Mouse (Mus musculus): ENCODE measurements around the gene Hes5. TPM values are rescaled to one million over a fixed set of nuclear protein-coding genes. Genes with fewer than 3 reads are reported as not detected.

The Hes5 gene
- 1.0 TPM for polyA plus RNA-seq (2017; shearing (Covaris generic))

DNA sequence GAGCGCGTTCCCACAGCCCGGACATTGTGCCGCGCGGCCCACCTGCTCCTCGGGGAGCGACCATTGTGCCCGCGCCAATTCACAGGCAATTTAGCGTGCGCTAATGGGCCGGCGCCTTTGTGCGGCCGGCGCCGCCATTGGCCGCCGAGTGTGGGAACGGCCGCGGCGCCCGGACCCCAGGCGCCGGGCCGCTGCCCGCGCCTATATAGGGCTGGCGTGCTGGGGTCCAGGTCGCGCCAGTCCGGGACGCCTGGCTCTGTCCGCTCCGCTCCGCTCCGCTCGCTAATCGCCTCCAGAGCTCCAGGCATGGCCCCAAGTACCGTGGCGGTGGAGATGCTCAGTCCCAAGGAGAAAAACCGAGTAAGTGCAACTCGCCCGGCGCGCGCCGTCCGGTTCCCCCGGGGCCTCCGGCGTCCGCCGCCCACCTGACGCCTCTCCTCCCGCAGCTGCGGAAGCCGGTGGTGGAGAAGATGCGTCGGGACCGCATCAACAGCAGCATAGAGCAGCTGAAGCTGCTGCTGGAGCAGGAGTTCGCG is at the start of gene Hes5:
Gene Hes5, plus strand, starts transcription at position 234 of the 536 bp plus-strand sequence.

DNA sequence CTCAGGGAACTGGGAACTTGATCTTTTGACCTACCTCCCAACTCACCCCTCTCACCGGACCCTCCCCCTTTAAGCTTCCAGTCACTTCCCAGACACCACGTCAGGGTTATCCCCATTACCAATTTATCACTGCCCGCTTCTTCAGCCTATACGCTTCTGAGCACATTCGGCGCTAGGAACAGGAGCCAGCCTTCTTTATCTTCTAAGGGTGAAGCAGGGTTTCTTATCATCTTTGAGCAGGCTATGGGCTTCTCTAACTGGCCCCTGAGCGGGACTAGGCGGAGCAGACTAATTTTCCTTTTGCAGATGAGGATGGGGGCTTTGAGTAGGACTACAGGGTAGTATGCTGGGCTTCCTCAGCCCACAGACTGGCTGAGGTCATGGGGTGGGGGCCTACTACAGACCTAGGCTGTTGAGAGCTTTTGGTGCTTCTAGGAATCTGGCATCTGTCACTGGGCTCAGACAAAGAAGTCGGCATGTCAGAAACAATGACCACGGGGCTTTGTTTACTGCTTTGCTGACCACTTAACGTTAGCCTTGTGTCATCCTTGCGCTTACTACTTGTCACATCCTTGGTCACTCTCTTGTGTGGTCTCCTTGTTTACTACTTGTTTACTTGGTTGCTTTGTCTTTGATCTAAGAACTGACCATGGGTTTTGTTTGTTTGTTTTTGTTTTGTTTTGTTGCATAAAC is 32.2 kb upstream of the Hes5 start, which contains the start of gene Tnfrsf14:
Gene Tnfrsf14, minus strand, starts transcription at position 169 of the 693 bp plus-strand sequence.

DNA sequence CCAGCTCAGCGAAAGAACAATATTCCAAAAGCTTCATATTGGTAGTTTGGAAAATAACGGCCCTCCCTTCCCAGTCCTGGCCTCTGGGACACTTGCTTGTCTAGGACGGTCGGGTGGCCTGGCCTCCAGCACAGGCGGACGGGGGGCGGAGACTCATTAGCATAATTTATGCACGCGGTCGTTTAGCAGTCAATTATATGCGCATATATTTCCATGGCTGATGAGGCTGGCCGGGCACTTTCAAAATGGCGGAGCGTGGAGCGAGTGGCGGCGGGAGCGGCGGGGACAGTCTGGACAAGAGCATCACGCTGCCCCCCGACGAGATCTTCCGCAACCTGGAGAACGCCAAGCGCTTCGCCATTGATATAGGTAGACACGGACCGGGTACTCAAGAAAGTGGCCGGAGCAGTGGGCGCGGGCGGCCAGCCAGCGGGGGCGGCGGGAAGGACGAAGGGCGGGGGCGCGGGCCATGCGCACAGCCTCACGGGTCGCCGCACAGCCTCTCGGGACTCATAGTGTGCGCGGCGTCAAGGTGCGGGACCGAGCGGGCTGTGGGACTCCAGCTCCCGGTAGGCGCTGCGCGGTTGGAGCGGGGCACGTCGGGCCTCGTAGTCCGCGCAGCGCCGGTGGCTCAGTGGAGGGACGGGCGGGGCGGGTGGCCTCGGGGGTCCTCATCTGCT is 3.3 kb downstream of the Hes5 start, which contains the start of gene Pank4:
Gene Pank4, plus strand, starts transcription at position 223 of the 680 bp plus-strand sequence.

Other genes with a start within 250 kb of the Hes5 start
- not detected for gene Ttc34, start 123.5 kb upstream of the Hes5 start, polyA plus RNA-seq (2017; shearing (Covaris generic))
- gene Mmel1, start 91.3 kb upstream of the Hes5 start, polyA plus RNA-seq (2017; shearing (Covaris generic)) = not detected
- 6.7 TPM for gene Fam213b, start 61.8 kb upstream of the Hes5 start, polyA plus RNA-seq (2017; shearing (Covaris generic))
- gene Tnfrsf14, start 32.4 kb upstream of the Hes5 start, polyA plus RNA-seq (2017; shearing (Covaris generic)) = 16.5 TPM
- gene Pank4, start 3.2 kb downstream of the Hes5 start, polyA plus RNA-seq (2017; shearing (Covaris generic)) = 95.8 TPM
- gene Plch2, start 95.9 kb downstream of the Hes5 start, polyA plus RNA-seq (2017; shearing (Covaris generic)) = not detected
- gene Pex10, start 106.1 kb downstream of the Hes5 start, polyA plus RNA-seq (2017; shearing (Covaris generic)) = 8.1 TPM
- 112 TPM for gene Rer1, start 125.5 kb downstream of the Hes5 start, polyA plus RNA-seq (2017; shearing (Covaris generic))
- gene Morn1, start 125.7 kb downstream of the Hes5 start, polyA plus RNA-seq (2017; shearing (Covaris generic)) = 0.37 TPM